Mouse (Mus musculus) heart, embryonic 14.5 days (tissue): Measurements from ENCODE around the gene Amacr. TPM values are rescaled to one million over a fixed set of nuclear protein-coding genes. Genes with fewer than 3 reads are reported as not detected.

Experiments used
- ATAC-seq: fragments of 200-750 bp; cut with Nextera tagmentation; 2 replicates; pipeline ENCODE4 v1.8.0; 2017; ENCODE audit warnings: low read depth, moderate TSS enrichment; ENCODE audit not compliant: insufficient number of reproducible peaks, insufficient read depth, low FRiP score
- H3K27ac ChIP-seq, 2 experiments: fragments of 200-500 bp in 1 of 2; fragments of 300-500 bp in 1 of 2; sonication (generic) in 1 of 2; replicated peaks in 1 of 2; 2 replicates each; pipeline ENCODE4 v1.5.1; 2012 to 2014; ENCODE audit warnings: low read depth in 2 of 2, low read length in 2 of 2, control low read depth in 1 of 2, mild to moderate bottlenecking in 1 of 2, mixed read lengths in 1 of 2; ENCODE audit not compliant: control insufficient read depth in 1 of 2, insufficient read depth in 1 of 2
- H3K27me3 ChIP-seq: fragments of 300-500 bp; sonication (generic); 2 replicates; pipeline ENCODE4 v1.6.1; 2014; ENCODE audit warnings: mild to moderate bottlenecking, low read length, control low read depth; ENCODE audit not compliant: control insufficient read depth, insufficient read depth
- H3K36me3 ChIP-seq: fragments of 300-500 bp; sonication (generic); 2 replicates; pipeline ENCODE4 v1.6.1; 2014; ENCODE audit warnings: mild to moderate bottlenecking, control low read depth, low read length, mixed read lengths; ENCODE audit not compliant: control insufficient read depth, insufficient read depth
- H3K4me1 ChIP-seq, 2 experiments: fragments of 200-500 bp in 1 of 2; fragments of 300-500 bp in 1 of 2; sonication (generic) in 1 of 2; 2 replicates each; pipeline ENCODE4 v1.6.1; 2012 to 2014; ENCODE audit warnings: low read length in 2 of 2, control low read depth in 1 of 2, mixed read lengths in 1 of 2; ENCODE audit not compliant: control insufficient read depth in 2 of 2, insufficient read depth in 2 of 2
- H3K4me2 ChIP-seq: fragments of 300-500 bp; sonication (generic); 2 replicates; pipeline ENCODE4 v1.6.1; 2014; ENCODE audit warnings: mild to moderate bottlenecking, low read length
- H3K4me3 ChIP-seq, 2 experiments: fragments of 200-500 bp in 1 of 2; fragments of 300-500 bp in 1 of 2; sonication (generic) in 1 of 2; 2 replicates each; pipeline ENCODE4 v1.5.1; 2012 to 2014; ENCODE audit warnings: low read length in 2 of 2, mild to moderate bottlenecking in 2 of 2, control low read depth in 1 of 2, low read depth in 1 of 2, moderate library complexity in 1 of 2; ENCODE audit not compliant: control insufficient read depth in 1 of 2, insufficient read depth in 1 of 2
- H3K9ac ChIP-seq: fragments of 300-500 bp; sonication (generic); 2 replicates; pipeline ENCODE4 v1.6.1; 2014; ENCODE audit warnings: mild to moderate bottlenecking, low read length
- H3K9me3 ChIP-seq: fragments of 300-500 bp; sonication (generic); 2 replicates; pipeline ENCODE4 v1.6.1; 2016; ENCODE audit warnings: low read length, control low read depth; ENCODE audit not compliant: control insufficient read depth
- WGBS: fragments of 180-500 bp; shearing (Covaris S2); extraction: QIAGEN DNeasy Blood & Tissue Kit; methylation state at CpG from one replicate; pipeline ENCODE4 v1.1.7; 2014; 5-methylcytosine and 5-hydroxymethylcytosine counted together
- polyA plus RNA-seq: library from polyadenylated mRNA; unstranded; fragments of >200 nt; fragmentation: Nextera tagmentation; extraction: Ambion mirVana; gene quantifications from 2 replicates; pipeline ENCODE4 v1.2.1, GENCODE M21; 2014

The Amacr gene
- polyA plus RNA-seq, 1 experiment from 2014 or later, result 16.6 TPM

DNA sequence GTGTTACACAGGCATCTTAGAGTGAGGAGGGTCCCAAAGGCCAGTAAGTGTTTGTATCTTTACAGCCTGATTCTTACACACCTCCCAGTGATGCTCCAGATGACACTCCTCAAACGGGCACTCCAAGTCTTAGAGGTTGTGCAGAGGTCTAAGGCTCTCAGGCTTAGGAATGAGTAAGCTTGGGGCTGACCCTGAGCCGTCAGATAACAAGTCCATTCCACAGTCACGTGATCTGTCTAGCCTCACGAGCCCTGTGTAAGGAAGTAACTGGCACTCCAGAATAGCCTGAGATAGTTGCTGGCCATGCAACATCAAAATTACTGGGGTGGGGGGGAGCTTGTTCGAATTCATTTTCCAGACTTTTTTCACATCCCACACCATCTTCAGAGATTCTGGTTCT lies 58.5 kb downstream of the Amacr start:
- Histone ChIP-seq H3K4me2 (no peak overlapping the region), H3K27ac (no peak overlapping the region), H3K27me3 (peaks cover 34% of the 10 kb centered on the region), H3K9me3 (no peaks in the 10 kb centered on the region), H3K36me3 (no peaks in the 10 kb centered on the region), H3K9ac (no peak overlapping the region), H3K4me3 (no peak overlapping the region), H3K4me1 (peaks cover 0 to 11% of the 10 kb centered on the region in 2 experiments; a peak in 3 of 4 replicates)
- WGBS, result 20% methylated on average over 5 of the region's 5 CpGs
- no peak for ATAC-seq

DNA sequence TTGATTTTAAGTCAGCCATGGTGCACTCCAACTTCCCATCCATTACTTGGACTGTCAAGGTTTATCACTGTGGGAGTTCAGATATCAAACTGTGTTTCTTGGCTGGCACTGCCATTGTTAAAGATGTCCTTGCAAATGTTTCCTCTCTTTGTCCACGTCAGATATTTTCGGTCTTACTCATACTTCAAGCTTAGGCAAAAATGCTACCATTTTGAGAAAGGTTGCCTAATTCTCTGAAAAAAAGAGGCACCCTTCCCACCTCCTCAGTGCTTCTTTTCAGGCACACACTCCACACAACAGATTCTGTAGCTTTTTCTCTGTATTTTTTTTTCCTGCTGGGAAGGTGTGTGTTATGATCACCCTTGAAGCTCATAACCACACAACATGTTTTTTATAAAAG lies 59.7 kb downstream of the Amacr start:
- peaks cover 0 to 11% of the 10 kb centered on the region in 2 experiments; a peak in 3 of 4 replicates for H3K4me1 ChIP-seq
- H3K9me3 ChIP-seq, result no peaks in the 10 kb centered on the region
- no peak overlapping the region for H3K27ac ChIP-seq
- H3K4me2 ChIP-seq, result no peak overlapping the region
- no peak overlapping the region for H3K9ac ChIP-seq
- H3K27me3 ChIP-seq, result peaks cover 22% of the 10 kb centered on the region
- H3K4me3 ChIP-seq, result no peak overlapping the region
- 71% methylated on average over 2 of the region's 2 CpGs for WGBS
- no peak for ATAC-seq
- no peaks in the 10 kb centered on the region for H3K36me3 ChIP-seq

- no peak overlapping the region for H3K27ac ChIP-seq
- H3K36me3 ChIP-seq, result no peaks in the 10 kb centered on the region
- no peak overlapping the region for H3K4me2 ChIP-seq
- no peaks in the 10 kb centered on the region for H3K4me1 ChIP-seq
- H3K4me3 ChIP-seq, result no peak overlapping the region
- no peaks in the 10 kb centered on the region for H3K9me3 ChIP-seq
- H3K9ac ChIP-seq, result no peak overlapping the region
- ATAC-seq, result no peak
- WGBS, result 73% methylated on average over 5 of the region's 5 CpGs
- H3K27me3 ChIP-seq, result peaks cover 6% of the 10 kb centered on the region
These were observed 61.3 kb downstream of the Amacr start for GRCm38 (mm10) chr15:11042828-11043227.

Other genes with a start within 250 kb of the Amacr start
- gene C1qtnf3, start 29.4 kb upstream of the Amacr start, polyA plus RNA-seq, result 0.16 TPM in 1 of 2 replicates, not detected in the other
- 0.18 TPM in 1 of 2 replicates, not detected in the other for gene Slc45a2, start 19.0 kb downstream of the Amacr start, polyA plus RNA-seq
- gene Rxfp3, start 56.2 kb downstream of the Amacr start, polyA plus RNA-seq, result 0.04 and 0.05 TPM in 2 replicates
- gene Adamts12, start 83.0 kb downstream of the Amacr start, polyA plus RNA-seq, result 1.8 and 2.0 TPM in 2 replicates